Mouse (Mus musculus) lung, postnatal 0 days (tissue): Measurements from ENCODE around the gene Gm17571.

Source experiments
- CTCF ChIP-seq: IDR thresholded peaks from 2 replicates; pipeline ENCODE4 v1.5.1; 2016; ENCODE audit warnings: antibody characterized with exemption, mild to moderate bottlenecking
- EP300 ChIP-seq: IDR thresholded peaks from 2 replicates; pipeline ENCODE4 v1.6.1; 2016; ENCODE audit warnings: antibody characterized with exemption, mild to moderate bottlenecking, control low read depth

DNA sequence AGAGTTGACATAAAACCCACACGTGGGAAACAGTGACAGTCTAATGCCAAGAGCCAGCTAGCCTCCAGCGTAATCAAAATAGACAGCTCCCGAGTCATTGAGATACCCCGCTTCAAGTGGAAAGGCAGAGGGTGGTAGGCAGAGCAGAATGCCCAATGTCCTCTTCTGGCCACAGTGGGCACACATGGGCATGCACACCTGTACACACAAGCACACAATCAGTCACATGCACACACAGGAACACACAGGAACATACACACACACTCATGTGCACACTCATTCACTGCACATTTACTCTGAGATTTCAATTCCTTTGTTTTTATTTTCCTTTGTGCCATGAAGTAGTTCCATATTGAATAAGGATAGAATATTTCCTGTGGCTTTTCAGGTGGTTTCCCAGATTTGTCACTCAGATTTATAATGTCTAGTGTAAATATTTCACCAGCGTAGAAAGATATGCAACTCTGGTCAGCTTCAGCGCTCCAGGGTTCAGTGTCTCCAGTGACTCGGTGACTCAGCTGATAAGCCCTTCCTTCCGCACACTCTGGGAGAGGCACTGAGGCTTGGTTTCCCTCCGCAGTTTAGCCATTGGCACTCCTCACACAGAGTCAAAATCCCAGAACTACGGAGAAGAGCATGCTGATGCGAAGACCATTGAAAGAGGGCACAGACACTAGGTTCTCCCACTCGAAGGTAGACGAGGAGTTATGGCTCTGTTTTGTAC lies 4.4 kb downstream of the Gm17571 start:
- TF ChIP-seq CTCF = no peak
- no peak for TF ChIP-seq EP300
